Mouse (Mus musculus): ENCODE results near the gene Anxa3. TPM values are rescaled to one million over a fixed set of nuclear protein-coding genes. Genes with fewer than 3 reads are reported as not detected.

Anxa3 gene
- total RNA-seq, 4 experiments from 2014 or later: 21.1 to 30.2 (median 26.6) TPM

DNA sequence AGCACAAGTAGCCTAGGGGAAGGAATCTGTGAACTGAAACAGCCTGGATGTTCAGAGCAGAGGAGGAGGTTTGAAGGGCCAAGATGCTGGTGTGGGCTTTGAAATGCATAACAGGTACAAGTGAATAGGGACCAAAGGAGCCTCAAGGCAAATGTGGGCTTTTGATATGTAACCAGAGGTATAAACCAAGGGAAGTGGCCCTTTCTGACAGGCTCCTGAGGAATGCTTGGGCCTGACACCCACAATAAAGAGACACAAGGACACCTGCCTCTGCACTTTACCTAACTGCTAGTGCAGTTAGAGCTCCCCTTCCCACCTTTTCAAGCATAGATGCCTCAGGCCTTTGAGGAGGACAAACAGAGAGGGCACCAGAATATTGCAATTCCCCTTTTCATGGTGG is 54.8 kb downstream of the Anxa3 start:
- no peak for DNase-seq (ENCODE audit: low spot score)

DNA sequence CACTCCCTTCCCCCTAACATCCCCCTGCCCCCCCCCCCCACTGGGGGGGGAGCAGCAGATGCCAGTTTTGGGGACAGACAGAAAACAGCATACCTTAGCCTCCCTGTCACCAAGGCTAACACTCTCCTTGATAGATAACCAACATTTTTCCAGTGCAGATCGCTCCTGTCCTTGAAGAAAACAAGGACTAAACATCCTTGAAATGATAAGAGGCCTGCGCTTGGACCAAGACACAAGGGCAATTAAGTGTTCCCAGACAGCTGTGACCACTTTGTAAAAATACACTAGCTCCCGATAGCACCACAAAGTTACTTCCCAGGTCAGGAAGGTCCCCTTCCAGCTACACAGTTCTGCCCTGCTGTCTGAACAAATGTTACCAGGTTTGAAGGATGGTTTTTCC is 55.2 kb downstream of the Anxa3 start:
- no peak for DNase-seq (ENCODE audit: low spot score)

DNA sequence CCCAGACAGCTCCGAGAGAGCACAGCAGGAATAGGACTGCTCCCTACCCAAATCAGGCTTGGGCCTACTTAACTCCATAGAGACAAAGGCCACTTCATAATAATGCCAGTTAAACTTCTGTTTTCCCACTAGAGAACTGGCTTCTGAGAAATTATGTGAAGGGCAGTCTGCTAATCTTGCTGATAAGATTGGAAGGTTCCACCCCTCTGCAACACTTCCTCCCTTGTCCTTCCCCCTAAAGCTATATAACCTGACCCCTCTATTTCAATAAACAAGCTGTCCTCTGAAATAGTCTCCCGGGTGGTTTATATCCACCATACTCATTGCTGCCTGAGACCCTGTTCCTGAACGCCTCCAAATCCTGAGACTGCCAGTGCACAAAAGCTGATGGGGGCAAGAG is 56.1 kb downstream of the Anxa3 start:
- DNase-seq (ENCODE audit: low spot score): no peak

DNA sequence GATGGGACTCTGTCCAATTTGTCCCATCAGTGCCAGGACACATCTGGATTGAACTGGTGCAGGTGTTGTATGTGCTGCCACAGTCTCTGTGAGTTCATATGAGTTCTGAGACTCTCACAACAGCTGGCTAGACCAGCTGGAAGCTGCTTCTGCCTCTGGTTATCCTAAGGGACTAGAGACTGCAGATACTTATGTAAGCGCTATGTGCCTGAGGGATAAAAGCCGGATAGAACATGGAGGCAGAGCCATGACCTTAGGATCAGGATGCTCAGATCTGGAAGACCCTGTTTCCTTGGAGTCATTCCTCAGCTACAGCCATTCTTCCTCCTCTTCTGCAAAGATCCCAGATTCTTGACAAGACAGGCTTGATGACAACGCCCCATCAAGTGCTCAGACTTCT is 60.3 kb downstream of the Anxa3 start:
- no peak for DNase-seq (ENCODE audit: low spot score)

DNA sequence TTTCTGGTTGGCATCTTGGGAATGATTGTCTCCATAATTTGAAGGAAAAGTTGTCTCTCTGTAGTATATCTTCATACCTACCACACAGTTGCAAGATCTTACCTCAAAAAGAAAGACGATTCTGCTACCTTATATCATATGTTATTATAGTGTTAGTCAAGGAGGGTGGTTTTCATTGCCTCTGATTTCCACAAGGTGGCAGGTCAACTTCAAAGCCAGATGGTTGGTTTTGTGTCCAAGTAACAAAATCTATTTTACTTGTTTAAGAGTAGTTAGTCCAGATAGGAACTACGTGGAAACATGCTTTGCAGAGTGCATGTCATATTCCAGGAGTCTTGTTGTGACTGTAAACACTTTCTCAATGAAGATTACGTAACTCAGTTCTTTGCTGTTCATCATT is 61.2 kb downstream of the Anxa3 start:
- DNase-seq (ENCODE audit: low spot score): peak; percentile 16

DNA sequence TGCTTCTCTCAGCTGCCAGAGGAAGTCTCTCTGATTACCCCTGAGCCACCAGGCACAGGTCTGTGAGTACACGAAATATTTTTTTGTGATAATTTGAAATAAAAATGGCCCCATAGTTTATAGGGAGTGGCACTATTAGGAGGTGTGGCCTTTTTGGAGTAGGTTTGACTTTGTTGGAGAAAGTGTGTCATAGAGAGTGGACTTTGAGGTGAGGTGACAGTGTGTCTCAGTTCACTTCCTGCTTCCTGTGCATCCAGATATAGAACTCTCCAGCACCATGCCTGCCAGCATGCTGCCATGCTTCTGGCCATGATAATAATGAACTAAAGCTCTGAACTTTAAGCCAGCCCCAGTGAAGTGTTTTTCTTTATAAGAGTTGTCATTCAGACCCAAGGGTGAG is 66.8 kb downstream of the Anxa3 start:
- DNase-seq (ENCODE audit: low spot score): no peak

DNA sequence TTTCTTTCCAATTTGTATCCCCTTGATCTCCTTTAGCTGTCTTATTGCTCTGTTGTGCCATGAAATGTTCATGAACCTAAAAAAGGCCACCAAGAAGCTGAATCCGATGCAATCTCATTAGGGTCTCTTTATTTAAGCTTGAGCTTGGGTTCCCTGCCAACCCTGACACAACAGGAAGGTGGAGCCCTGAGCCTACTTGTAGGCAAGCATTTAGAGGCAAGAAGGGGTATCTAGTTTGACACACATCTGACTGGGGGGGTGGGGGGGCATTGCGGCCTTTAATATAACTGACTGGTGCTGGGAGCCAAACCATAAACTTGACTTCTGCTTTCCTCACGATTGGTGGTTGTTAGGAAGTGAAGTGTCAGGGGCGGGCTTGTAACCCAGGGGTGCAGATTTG is 74.0 kb downstream of the Anxa3 start:
- DNase-seq (ENCODE audit: low spot score): no peak

DNA sequence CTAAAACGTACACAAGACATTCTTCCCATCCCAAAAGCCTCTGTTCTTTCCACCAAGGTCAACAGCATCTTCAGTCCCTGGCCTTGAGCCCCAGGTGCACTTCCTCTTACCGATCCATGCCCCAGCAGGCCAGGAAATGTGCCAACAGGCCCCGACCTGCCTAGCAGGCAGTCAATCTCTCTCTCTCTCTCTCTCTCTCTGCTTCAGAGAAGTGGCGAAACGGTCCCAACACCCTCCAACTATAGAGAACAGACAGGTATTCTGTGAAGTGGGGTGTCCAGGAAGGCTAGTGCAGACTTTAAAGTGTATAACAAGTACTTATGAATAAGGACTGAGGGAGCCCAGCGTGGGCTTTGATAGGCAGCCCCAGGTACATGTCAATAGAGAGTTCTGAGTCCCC is 75.8 kb downstream of the Anxa3 start:
- no peak for DNase-seq (ENCODE audit: low spot score)

DNA sequence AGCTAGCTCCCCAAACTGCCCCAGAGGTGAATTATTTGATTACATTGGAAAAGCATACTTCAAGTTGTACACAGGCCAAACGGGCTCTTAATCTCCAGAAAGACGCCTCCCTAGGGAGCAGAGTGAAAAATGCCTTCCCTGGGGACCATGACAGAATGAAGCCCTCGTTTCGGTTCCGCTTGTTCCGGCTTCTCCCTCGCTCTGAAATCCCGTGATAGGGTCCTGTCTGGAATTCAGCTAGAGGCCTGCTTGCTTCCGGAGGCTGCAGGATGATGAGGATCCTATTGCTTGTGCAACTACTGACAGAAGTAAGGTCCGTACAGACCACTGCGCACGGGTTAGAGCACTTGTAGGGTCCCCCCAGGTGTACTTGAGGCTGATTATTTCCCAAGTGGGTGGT is 77.9 kb downstream of the Anxa3 start:
- peak; percentile 11 for DNase-seq (ENCODE audit: low spot score)

DNA sequence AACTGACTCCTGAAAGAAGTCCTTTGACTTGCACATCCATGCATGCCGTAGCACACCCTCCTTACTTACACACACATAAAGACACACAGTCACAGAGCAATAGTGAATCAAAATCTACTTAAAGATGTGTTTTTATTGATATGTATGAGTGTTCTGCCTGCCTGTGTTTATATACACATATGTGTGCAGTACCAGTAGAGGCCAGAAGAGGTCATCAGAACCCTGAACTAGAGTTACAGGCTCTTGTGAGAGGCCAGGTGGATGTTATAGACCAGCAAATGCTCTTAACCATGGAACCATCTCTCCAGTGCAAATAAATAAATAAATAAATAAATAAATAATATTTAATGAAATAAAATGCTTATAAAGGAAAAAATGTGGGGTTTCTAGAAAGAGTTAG is 85.0 kb downstream of the Anxa3 start:
- DNase-seq (ENCODE audit: low spot score): no peak

DNA sequence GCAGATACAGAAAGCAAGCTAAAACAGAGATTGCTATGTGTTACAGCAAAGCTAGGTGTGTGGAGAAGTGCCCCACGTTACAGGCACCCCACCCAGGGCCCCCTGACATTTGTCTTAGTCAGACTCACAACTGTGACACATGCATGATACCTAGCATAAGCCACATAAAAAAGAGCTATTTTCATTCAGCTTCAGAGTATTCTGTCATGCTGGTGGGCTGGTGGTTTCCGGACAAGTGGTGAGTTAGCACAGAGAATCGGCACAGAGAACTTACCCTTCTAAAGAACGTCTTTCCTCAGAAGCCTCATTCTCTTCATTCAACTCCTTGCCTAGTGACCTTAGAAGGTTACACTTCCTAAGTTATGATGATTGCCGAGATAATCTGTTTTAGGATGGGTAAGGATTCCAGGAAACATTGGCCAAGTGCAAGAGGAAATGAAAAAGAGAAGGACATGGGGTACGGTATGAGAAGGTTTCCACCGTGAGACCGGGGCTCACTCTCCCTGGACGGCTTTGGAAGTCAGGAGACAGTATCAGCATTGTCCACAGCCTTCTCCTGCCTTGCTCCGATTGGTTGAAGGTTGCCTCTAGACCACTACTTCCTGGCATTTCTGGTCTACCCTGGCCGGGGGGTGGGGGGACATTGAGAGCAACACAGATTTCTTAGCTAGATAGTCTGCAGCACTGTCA is 85.9 kb downstream of the Anxa3 start:
- DNase-seq (ENCODE audit: low spot score): no peak

DNA sequence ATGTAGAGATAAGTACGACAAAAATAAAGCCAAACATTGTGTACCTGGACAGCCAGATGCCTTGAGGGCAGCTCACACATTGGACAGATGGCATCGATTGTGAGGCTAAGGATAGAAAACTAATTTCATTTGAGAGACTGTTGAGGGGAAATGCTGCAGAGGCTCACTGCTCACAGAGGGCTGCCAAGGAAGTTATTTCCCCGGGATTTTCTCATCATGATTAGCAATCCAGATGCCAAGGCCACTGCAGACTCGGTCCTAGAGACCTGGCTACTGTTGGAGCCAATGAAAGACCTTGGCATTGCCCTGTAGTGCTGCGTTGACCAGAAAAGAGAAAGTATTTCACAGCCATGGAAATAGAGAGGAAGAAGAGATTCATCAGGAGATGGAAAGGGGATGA is 87.1 kb downstream of the Anxa3 start:
- DNase-seq (ENCODE audit: low spot score): no peak

DNA sequence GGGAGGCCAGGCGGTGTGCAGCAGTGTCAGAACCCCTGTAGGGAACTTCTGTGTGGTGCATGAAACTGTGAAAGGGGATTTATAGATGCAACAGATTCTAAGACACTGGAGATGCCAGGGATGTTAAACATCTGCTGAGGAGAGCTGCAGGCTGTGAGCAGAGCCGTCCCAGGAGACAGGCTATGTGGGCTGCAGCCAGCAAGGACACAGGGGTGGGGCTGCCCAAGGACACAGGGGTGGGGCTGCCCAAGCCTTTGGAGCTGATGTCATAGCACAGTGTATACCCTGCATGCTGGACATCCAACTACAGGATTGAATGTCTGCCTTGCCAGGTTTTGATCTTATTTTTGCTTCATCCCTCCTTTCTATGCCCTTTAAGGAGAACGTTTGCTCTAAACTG is 88.0 kb downstream of the Anxa3 start:
- DNase-seq (ENCODE audit: low spot score): no peak

DNA sequence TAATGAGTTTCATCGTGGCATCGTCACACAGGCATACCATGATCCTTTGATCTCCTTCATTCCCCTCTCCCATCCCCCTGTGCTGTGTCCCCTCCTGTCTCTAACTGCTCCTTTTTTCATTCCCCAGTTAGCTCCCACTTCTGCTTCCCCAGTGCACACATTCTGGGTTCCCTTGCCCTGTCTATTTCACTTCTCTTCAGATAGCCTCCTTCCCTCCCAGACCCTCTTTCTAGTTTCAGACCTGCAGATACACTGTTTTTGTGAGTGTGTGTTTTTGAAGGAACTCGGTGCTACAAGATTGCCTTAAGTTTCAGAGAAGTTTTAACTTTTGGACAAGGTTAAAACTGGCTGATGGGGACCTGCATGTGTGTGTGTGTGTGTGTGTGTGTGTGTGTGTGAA is 88.5 kb downstream of the Anxa3 start:
- no peak for DNase-seq (ENCODE audit: low spot score)

DNA sequence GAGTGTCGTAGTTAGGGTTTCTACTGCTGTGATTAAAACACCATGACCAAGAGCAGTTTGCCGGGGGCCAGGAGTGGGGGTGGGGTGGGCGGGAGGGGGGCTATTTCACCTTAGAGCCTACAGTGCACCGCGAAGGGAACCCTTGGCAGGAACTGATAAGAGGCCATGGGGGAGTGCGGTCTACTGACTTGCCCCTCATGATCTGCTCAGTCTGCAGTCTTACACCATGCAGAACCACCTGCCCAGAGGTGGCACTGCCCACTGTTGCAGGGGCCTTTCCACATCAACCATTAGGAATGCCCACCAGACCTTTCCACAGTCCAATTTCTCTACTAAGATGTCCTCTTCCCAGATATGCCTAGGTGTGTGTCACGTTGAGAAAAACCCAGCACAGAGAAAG is 92.1 kb downstream of the Anxa3 start:
- no peak for DNase-seq (ENCODE audit: low spot score)

DNA sequence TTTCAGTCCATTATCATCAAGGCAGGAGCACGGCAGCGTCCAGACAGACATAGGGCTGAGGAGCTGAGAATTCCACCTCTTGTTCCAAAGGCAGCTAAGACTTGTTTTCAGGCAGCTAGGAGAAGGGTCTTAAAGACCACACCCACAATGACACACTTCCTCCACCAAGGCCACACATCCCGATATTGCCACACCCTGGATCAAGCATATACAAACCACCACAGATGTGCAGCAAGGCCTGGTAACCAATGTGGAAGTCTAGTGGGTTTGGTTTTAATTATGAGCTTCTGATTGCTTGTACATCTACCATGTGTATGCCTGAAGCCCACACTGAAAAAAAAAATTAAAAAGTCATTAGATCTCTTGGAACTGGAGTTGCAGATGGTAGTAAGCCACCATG is 95.3 kb downstream of the Anxa3 start:
- DNase-seq (ENCODE audit: low spot score): no peak

DNA sequence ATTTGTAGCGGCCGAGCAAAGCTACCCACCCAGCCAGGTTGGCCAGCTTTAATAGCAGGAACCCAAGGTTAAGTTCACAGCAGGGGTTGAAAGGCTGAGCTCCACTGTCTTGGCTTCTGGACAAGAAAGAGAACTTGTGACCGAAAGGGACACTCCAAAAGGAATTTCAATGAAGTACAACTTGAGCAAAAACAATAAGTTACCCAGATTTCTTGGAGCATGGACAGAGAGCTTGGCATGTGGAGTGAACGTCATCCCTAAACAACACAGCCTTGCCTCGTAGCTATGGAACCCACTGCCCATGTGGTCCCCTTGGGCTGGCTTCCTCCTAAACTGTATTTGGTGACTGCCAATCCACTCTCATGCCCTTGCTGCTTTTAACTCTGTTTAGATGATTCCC is 97.2 kb downstream of the Anxa3 start:
- DNase-seq (ENCODE audit: low spot score): no peak

Other genes with a start within 250 kb of the Anxa3 start
- gene Bmp2k, start 204.3 kb downstream of the Anxa3 start, total RNA-seq (2022): 1 to 10 TPM; 6.3 to 6.9 (median 6.6) TPM